Mouse (Mus musculus): ENCODE data around the gene Dlg2.

DNA sequence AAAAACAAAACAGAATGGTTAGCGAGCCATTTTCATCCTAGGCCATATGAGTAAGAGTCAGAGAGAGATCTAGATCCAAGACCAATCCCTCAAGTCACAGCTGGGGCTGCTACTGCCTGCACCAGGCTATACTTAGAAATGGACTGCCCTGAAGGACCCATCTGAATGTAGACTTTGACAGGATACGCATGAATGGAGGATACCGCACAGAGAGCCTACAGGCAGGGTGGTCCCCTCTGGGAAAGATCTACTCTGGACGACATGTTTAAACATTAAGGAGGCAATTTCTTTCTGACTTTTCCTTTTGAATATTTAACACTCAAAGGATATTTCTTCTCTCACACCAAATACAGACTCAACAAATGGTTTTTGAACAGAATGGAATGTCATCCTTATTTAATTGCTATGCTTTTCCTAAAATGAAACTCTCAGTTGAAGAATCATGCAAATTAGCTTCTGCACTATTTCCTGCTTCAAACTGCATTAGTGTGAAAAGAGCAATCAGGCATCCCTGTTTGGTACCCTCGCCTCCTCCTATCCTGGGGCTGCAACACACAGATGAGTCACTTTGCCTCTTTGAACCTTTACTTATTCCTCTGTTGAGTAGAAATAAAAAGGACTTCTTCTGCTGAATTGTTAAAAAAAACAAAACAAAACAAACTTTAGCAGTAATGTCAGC lies 1856.9 kb downstream of the Dlg2 start:
- no peak for TF ChIP-seq CTCF (IDR thresholded peaks at IDR 0.05; ENCODE audit: extremely low read depth, insufficient read depth, insufficient read length, insufficient replicate concordance)
- no peak for TF ChIP-seq POLR2A (IDR thresholded peaks at IDR 0.05; ENCODE audit: low read depth, low read length)
